Mouse (Mus musculus): ENCODE data around the gene Podn. TPM values are rescaled to one million over a fixed set of nuclear protein-coding genes. Genes with fewer than 3 reads are reported as not detected.

Podn gene
- polyA plus RNA-seq, 1 experiment = 1.0 TPM

DNA sequence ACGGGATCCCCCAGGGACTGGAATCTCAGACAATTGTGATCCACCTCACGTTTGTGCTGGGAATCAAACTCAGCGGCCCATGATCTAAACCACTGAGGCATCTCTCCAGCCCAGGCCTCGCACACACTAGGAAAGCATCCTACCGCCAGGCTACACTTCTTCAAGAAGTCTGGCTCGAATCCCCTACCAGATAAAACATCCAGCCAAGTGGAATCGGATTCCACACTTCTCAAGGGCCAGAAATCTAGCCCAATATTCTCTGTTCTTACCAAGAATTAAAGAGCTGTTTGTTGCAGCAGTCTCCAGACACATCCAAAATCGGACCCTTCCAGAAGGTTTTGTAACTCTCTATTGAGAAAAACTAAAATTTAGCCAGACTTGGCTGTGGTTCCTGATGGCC, 59.2 kb downstream of the Podn start:
- no peak for TF ChIP-seq CTCF (IDR thresholded peaks at IDR 0.05; ENCODE audit: borderline replicate concordance, insufficient read depth, low read depth, low read length)
- no peak for TF ChIP-seq POLR2A (IDR thresholded peaks at IDR 0.05; ENCODE audit: borderline replicate concordance, insufficient read depth, low read length)
- H3K4me3 ChIP-seq (replicated peaks; ENCODE audit: insufficient read depth, low read depth, low read length) = no peak overlapping the region
- WGBS = 59% methylated on average over 8 of the region's 8 CpGs

DNA sequence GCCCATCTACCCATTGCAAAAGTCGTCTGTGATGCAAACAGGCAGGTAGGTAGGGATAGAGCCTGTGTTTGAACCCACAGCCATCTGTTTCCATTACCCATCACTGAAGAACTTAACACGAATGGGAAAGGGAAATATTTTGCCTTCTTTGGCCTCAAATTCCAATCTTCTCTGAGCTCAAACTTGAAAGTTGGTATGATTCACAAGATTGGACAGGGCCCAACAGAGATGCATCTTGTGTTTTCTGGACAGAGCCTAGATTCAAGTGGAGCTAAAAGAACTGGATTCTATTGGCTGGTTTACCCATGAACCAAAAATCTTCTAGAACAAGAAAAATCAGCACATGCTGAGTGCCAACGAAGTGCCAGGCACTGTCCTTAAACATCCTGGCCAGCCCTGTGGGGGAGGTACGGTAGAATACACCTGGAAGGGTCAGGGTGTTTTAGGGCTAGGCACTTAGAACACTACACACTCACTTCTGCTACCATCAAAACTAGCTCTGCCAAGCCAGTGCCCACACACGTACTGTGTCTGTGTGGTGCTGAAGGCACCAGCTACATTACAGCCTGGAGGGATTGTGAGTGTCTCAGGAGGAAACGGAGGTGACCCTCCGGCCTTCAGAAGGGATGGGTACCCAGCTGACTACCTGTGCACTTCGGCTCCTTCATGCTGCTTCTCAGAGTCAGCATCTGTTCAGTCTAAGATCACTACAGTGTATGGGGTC, 63.0 kb downstream of the Podn start:
- Histone ChIP-seq H3K27me3 (ENCODE audit: control insufficient read depth, insufficient read depth, low read length) (no peaks in the 10 kb centered on the region), H3K27ac (ENCODE audit: insufficient read depth, low read length) (no peak overlapping the region), H3K4me1 (ENCODE audit: control insufficient read depth, insufficient read depth, low read length) (peaks cover 4% of the 10 kb centered on the region; the same call in 1 of the 2 replicates), H3K4me3 (replicated peaks; ENCODE audit: insufficient read depth, low read depth, low read length) (no peak overlapping the region)
- no peak for DNase-seq
- 92% methylated on average over 8 of the region's 8 CpGs for WGBS
- TF ChIP-seq POLR2A (IDR thresholded peaks at IDR 0.05; ENCODE audit: borderline replicate concordance, insufficient read depth, low read length) (no peak), CTCF (IDR thresholded peaks at IDR 0.05; ENCODE audit: borderline replicate concordance, insufficient read depth, low read depth, low read length) (no peak)

More for the DNA sequence above, 59.2 kb downstream of the Podn start:
- Histone ChIP-seq H3K4me1 (ENCODE audit: control insufficient read depth, insufficient read depth, low read length) (no peaks in the 10 kb centered on the region), H3K27me3 (ENCODE audit: control insufficient read depth, insufficient read depth, low read length) (no peaks in the 10 kb centered on the region), H3K27ac (ENCODE audit: insufficient read depth, low read length) (no peak overlapping the region)
- DNase-seq = no peak

DNA sequence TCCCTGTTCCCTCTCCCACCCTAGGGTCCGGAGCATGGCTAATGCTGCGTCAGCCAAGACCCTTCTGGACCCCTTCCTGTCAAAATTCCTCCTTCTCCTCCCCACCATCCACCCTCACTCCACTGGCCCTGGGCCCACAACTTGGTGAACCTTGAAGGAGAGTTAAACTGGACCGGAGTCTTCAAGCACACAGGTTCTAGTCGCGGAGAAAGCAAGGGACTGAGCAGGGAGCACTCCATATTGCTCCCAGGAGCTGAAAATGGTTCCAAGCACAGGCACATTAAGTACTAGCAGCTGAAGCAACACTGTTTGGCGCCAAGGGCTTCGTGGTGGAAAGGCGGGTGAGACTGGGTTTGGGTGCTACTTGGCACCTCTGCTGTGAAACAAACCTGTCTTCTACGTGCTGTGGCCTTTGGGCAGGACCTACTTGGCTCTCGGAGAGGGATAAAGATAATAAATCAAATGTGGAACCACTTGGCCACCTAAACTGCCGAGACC, 63.8 kb downstream of the Podn start:
- peaks cover 4% of the 10 kb centered on the region; the same call in 1 of the 2 replicates for H3K4me1 ChIP-seq (ENCODE audit: control insufficient read depth, insufficient read depth, low read length)
- WGBS = 72% methylated on average over 11 of the region's 11 CpGs
- H3K27me3 ChIP-seq (ENCODE audit: control insufficient read depth, insufficient read depth, low read length) = no peaks in the 10 kb centered on the region
- no peak for TF ChIP-seq POLR2A (IDR thresholded peaks at IDR 0.05; ENCODE audit: borderline replicate concordance, insufficient read depth, low read length)
- TF ChIP-seq CTCF (IDR thresholded peaks at IDR 0.05; ENCODE audit: borderline replicate concordance, insufficient read depth, low read depth, low read length) = no peak
- H3K4me3 ChIP-seq (replicated peaks; ENCODE audit: insufficient read depth, low read depth, low read length) = no peak overlapping the region
- no peak for DNase-seq
- no peak overlapping the region for H3K27ac ChIP-seq (ENCODE audit: insufficient read depth, low read length)

DNA sequence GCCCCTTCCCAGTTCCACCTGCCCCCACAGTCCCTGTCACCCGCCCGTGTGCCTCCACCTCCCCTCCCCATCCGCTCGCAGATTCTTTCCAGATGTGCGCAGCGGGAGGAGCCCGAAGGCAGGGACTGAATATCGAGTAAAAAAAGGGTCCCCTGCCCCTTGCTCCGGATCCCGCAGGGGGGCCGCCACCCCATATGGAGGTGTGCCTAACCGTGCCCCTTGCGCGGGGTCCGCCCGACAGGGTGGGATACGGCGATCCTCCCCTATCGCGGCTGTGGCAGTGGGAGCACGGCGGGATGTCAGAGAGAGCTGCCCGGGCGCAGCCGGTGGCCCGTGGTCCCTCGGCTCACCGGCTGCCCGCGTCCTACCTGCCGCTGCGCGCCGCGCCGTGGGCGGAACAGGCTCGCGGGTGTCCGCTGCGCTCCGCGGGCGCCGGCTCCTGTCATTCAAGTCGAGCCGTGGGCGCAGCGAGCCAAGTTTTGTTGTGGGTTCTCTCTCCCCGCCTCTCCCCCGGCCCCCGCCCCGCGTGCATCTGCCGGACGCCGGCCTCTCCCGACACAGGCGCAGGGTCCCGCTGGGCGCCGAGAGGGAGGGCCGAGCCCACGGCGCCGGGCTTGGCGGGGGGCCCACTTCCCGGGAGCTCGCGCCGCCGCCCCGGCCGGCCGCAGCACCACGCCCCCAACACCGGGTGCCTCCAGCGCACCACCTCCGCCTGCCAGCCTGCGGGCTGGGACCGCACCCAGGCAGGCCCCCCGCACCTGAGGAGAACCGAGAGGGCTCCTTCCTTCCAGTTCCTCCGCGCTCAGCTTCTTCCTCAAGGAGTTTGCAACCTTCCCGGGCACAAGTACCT, 64.5 kb downstream of the Podn start:
- Histone ChIP-seq H3K27ac (ENCODE audit: insufficient read depth, low read length) (no peak overlapping the region), H3K27me3 (ENCODE audit: control insufficient read depth, insufficient read depth, low read length) (no peaks in the 10 kb centered on the region), H3K4me3 (replicated peaks; ENCODE audit: insufficient read depth, low read depth, low read length) (peak overlapping the region; percentile 37), H3K4me1 (ENCODE audit: control insufficient read depth, insufficient read depth, low read length) (peaks cover 4% of the 10 kb centered on the region; the same call in 1 of the 2 replicates)
- WGBS = 2% methylated on average over 82 of the region's 86 CpGs
- TF ChIP-seq CTCF (IDR thresholded peaks at IDR 0.05; ENCODE audit: borderline replicate concordance, insufficient read depth, low read depth, low read length) = no peak
- TF ChIP-seq POLR2A (IDR thresholded peaks at IDR 0.05; ENCODE audit: borderline replicate concordance, insufficient read depth, low read length) = no peak
- peak; percentile 41 to 45 for DNase-seq

DNA sequence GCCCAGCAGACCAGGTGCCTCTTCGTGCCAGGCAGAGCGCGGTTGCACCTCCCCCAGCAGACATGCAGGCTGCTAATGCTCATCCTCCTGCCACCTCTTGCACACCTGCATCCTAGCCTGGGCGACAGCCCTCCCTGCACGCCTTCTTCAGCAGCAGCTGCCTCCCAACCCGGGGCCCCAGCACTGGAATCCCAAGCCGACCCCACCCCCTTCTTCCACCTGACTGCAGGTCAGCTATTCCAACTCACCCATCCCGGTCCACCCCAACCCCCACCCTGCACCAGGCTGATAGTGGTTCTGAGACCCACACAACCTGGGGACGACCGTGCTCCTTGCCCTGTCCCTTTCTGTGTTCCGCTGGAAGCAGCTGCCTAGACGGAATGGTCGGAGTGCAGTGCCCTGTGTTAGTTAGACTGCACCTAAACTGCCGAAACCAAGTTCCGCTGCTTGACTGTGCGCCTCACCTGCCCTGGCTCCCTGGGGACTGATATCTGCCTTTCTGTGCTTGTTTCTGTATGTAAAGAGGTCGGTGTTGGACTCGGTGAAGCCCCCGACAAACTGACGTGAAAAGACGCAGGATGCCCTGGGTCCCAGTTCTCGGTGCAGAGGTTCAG, 65.2 kb downstream of the Podn start:
- Histone ChIP-seq H3K4me1 (ENCODE audit: control insufficient read depth, insufficient read depth, low read length) (peaks cover 4% of the 10 kb centered on the region; the same call in 1 of the 2 replicates), H3K27me3 (ENCODE audit: control insufficient read depth, insufficient read depth, low read length) (no peaks in the 10 kb centered on the region), H3K27ac (ENCODE audit: insufficient read depth, low read length) (no peak overlapping the region), H3K4me3 (replicated peaks; ENCODE audit: insufficient read depth, low read depth, low read length) (no peak overlapping the region)
- no peak for DNase-seq
- no peak for TF ChIP-seq POLR2A (IDR thresholded peaks at IDR 0.05; ENCODE audit: borderline replicate concordance, insufficient read depth, low read length)
- WGBS = 18% methylated on average over 22 of the region's 22 CpGs

DNA sequence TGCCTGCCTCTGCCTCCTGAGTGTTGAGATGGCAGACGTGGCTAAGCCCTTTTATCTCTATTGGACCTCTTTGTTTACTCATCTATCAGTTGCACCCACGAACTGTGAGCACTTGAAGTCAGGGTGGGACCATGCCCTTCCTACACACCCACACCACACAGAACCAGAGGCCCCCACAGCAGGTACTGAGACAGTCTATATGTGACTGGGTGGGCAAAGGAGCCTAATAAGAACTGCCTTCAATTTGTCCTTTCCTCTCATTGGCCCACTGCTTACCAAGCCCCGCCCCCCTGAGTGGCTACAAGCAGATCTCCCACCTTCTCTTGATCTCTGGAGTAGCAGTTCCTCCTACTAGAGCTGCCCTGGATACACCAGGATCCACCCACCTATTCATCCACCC, 70.1 kb downstream of the Podn start:
- Histone ChIP-seq H3K27me3 (ENCODE audit: control insufficient read depth, insufficient read depth, low read length) (no peaks in the 10 kb centered on the region), H3K27ac (ENCODE audit: insufficient read depth, low read length) (no peak overlapping the region), H3K4me3 (replicated peaks; ENCODE audit: insufficient read depth, low read depth, low read length) (no peak overlapping the region), H3K4me1 (ENCODE audit: control insufficient read depth, insufficient read depth, low read length) (peaks cover 14% of the 10 kb centered on the region; the same call in 1 of the 2 replicates)
- DNase-seq = no peak
- TF ChIP-seq POLR2A (IDR thresholded peaks at IDR 0.05; ENCODE audit: borderline replicate concordance, insufficient read depth, low read length) = no peak
- no peak for TF ChIP-seq CTCF (IDR thresholded peaks at IDR 0.05; ENCODE audit: borderline replicate concordance, insufficient read depth, low read depth, low read length)
- 72% methylated on average over 3 of the region's 3 CpGs for WGBS

DNA sequence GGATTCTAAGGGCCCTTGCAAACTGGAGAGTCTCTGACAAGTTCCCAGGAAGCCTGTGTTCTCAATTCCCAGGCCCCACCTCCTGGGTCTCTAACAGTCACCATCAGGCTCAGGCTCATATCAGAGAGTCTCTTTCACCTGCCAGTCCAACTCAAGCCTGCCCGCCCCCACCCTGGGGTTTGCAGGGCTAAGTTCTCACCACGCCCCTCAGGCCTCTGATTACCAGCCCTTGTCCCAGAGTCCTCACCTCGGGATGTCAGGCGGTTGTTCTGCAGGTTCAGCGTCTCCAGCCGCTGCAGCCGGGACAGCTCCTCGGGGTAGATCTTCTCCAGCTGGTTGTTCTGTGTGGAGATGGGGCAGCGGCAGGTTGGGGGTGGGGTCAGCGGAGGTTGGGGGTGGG, 71.0 kb downstream of the Podn start:
- Histone ChIP-seq H3K27me3 (ENCODE audit: control insufficient read depth, insufficient read depth, low read length) (no peaks in the 10 kb centered on the region), H3K4me1 (ENCODE audit: control insufficient read depth, insufficient read depth, low read length) (peaks cover 11% of the 10 kb centered on the region; the same call in 1 of the 2 replicates), H3K27ac (ENCODE audit: insufficient read depth, low read length) (no peak overlapping the region), H3K4me3 (replicated peaks; ENCODE audit: insufficient read depth, low read depth, low read length) (no peak overlapping the region)
- no peak for DNase-seq
- no peak for TF ChIP-seq POLR2A (IDR thresholded peaks at IDR 0.05; ENCODE audit: borderline replicate concordance, insufficient read depth, low read length)
- no peak for TF ChIP-seq CTCF (IDR thresholded peaks at IDR 0.05; ENCODE audit: borderline replicate concordance, insufficient read depth, low read depth, low read length)
- WGBS = 45% methylated on average over 10 of the region's 10 CpGs

Data from cerebellum, adult 2 months (tissue).